Mouse (Mus musculus): ENCODE results near the gene Snapc3.

GRCm38 (mm10) chr4:83438116-83438515, 20.6 kb downstream of the Snapc3 start:
- TF ChIP-seq ZC3H11A (IDR thresholded peaks at IDR 0.05; ENCODE audit: borderline replicate concordance, low read depth, low read length) (no peak), ZNF384 (IDR thresholded peaks at IDR 0.05; ENCODE audit: low read depth, low read length) (no peak)
